Mouse (Mus musculus): ENCODE results near the gene Zfp553.

DNA sequence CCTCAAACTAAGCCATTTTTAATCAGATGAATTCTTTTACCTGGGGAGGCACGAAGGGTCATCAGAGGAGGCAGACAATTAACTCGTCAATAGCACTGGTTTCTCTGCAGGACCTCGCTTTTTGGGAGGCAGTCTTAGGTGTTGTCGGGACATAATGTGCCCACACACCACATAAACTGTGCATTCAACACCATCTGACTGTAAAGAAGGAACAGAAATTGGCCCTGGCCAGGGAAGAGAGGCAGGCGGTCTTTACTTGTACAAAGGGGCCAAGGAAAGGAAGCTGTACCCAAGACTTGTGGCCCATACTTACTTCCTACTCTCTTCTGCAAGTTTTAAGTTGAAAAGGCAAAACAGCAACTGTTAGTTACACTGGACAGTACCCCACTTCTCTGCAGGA, 23.7 kb downstream of the Zfp553 start:
- no peak for TF ChIP-seq CTCF (IDR thresholded peaks at IDR 0.05; ENCODE audit: insufficient read depth, low read depth, low read length)
- TF ChIP-seq POLR2A (IDR thresholded peaks at IDR 0.05; ENCODE audit: insufficient read depth, low read depth, low read length), result no peak

Data from olfactory bulb, adult 2 months (tissue).